Mouse (Mus musculus) myocyte (in vitro differentiated cells): ENCODE measurements around the gene Ilvbl.

Experiments
- CEBPB ChIP-seq: IDR thresholded peaks from 2 replicates; pipeline ENCODE4 v1.6.1; 2011; ENCODE audit warnings: mild to moderate bottlenecking, moderate library complexity; ENCODE audit not compliant: poor library complexity, insufficient read depth, severe bottlenecking
- MAX ChIP-seq: IDR thresholded peaks from one replicate; pipeline ENCODE4 v1.6.1; 2011; ENCODE audit warnings: low read depth, mild to moderate bottlenecking, control low read depth
- POLR2A ChIP-seq: IDR thresholded peaks from one replicate; pipeline ENCODE4 v1.6.1; 2011; ENCODE audit warnings: low read depth, mild to moderate bottlenecking, control low read depth, moderate library complexity; ENCODE audit not compliant: insufficient read length
- POLR2AphosphoS2 ChIP-seq: IDR thresholded peaks from one replicate; pipeline ENCODE4 v1.6.1; 2011; ENCODE audit warnings: low read depth, control low read depth; ENCODE audit not compliant: insufficient read length
- USF1 ChIP-seq: IDR thresholded peaks from one replicate; pipeline ENCODE4 v1.6.1; 2011; ENCODE audit warnings: low read depth, mild to moderate bottlenecking, control low read depth, moderate library complexity

- TF ChIP-seq CEBPB (no peak), MAX (no peak), POLR2AphosphoS2 (no peak), USF1 (no peak), POLR2A (no peak)
Measured at GRCm38 (mm10) chr10:78570416-78570815, 3.7 kb upstream of the Ilvbl start.
